Mouse (Mus musculus): ENCODE data around the gene Alg2.

- TF ChIP-seq CTCF (IDR thresholded peaks at IDR 0.05; ENCODE audit: low read depth, low read length) (no peak), POLR2A (IDR thresholded peaks at IDR 0.05; ENCODE audit: extremely low read depth, insufficient read depth, low read length) (no peak)
Observed at GRCm38 (mm10) chr4:47435566-47436360, 38.4 kb downstream of the Alg2 start.

All from liver, adult 2 months (tissue).